Mouse (Mus musculus): ENCODE measurements around the gene Apln.

- no peak for TF ChIP-seq POLR2A (IDR thresholded peaks at IDR 0.05; ENCODE audit: low read depth, low read length)
- no peak for TF ChIP-seq CTCF (IDR thresholded peaks at IDR 0.05; ENCODE audit: extremely low read depth, insufficient read depth, insufficient read length, insufficient replicate concordance)
Measured at GRCm38 (mm10) chrX:47977078-47977477, 57.6 kb downstream of the Apln start.

Data from spleen, adult 2 months (tissue).